Mouse (Mus musculus) hindbrain, embryonic 12.5 days (tissue): ENCODE data around the gene Camk1g. TPM values are rescaled to one million over a fixed set of nuclear protein-coding genes. Genes with fewer than 3 reads are reported as not detected.
A peak's percentile ranks its signal among the peaks of the same experiment; 100 is the strongest.

Source experiments
- ATAC-seq: fragments of 200-750 bp; cut with Nextera tagmentation; 2 replicates; pipeline ENCODE4 v1.8.0; 2017; ENCODE audit warnings: moderate TSS enrichment; ENCODE audit not compliant: low FRiP score
- H3K27ac ChIP-seq: fragments of 300-500 bp; sonication (generic); 2 replicates; pipeline ENCODE4 v1.5.1; 2016; ENCODE audit warnings: mild to moderate bottlenecking
- H3K27me3 ChIP-seq: fragments of 300-500 bp; sonication (generic); 2 replicates; pipeline ENCODE4 v1.6.1; 2016; ENCODE audit warnings: mild to moderate bottlenecking
- H3K36me3 ChIP-seq: fragments of 300-500 bp; sonication (generic); 2 replicates; pipeline ENCODE4 v1.6.1; 2016; ENCODE audit warnings: mild to moderate bottlenecking
- H3K4me1 ChIP-seq: fragments of 300-500 bp; sonication (generic); 2 replicates; pipeline ENCODE4 v1.6.1; 2016
- H3K4me2 ChIP-seq: fragments of 300-500 bp; sonication (generic); replicated peaks from 2 replicates; pipeline ENCODE4 v1.6.1; 2016; ENCODE audit warnings: mild to moderate bottlenecking
- H3K4me3 ChIP-seq: fragments of 300-500 bp; sonication (generic); 2 replicates; pipeline ENCODE4 v1.5.1; 2016; ENCODE audit warnings: mild to moderate bottlenecking
- H3K9ac ChIP-seq: fragments of 300-500 bp; sonication (generic); 2 replicates; pipeline ENCODE4 v1.6.1; 2016; ENCODE audit warnings: mild to moderate bottlenecking, moderate library complexity
- H3K9me3 ChIP-seq: fragments of 300-500 bp; sonication (generic); replicated peaks from 2 replicates; pipeline ENCODE4 v1.6.1; 2016; ENCODE audit warnings: mild to moderate bottlenecking
- whole genome bisulfite sequencing: fragments of 180-500 bp; shearing (Covaris S2); methylation state at CpG from one replicate; pipeline ENCODE4 v1.1.7; 2016; 5-methylcytosine and 5-hydroxymethylcytosine counted together
- polyA plus RNA-seq: library from polyadenylated mRNA; unstranded; fragments of >200 nt; fragmentation: Nextera tagmentation; extraction: Ambion mirVana; gene quantifications from 2 replicates; pipeline ENCODE4 v1.2.1, GENCODE M21; 2016

Camk1g gene
- polyA plus RNA-seq, 1 experiment from 2014 or later = 20.3 TPM

- no peak overlapping the region for H3K27ac ChIP-seq
- no peak overlapping the region for H3K4me2 ChIP-seq
- no peak for ATAC-seq
- H3K27me3 ChIP-seq = no peaks in the 10 kb centered on the region
- no peaks in the 10 kb centered on the region for H3K36me3 ChIP-seq
- H3K4me1 ChIP-seq = no peaks in the 10 kb centered on the region
- WGBS = 89% methylated on average over 3 of the region's 3 CpGs
- no peaks in the 10 kb centered on the region for H3K9me3 ChIP-seq
- H3K4me3 ChIP-seq = no peak overlapping the region
- no peak overlapping the region for H3K9ac ChIP-seq
These were observed 59.5 kb downstream of the Camk1g start for GRCm38 (mm10) chr1:193310519-193311085.

DNA sequence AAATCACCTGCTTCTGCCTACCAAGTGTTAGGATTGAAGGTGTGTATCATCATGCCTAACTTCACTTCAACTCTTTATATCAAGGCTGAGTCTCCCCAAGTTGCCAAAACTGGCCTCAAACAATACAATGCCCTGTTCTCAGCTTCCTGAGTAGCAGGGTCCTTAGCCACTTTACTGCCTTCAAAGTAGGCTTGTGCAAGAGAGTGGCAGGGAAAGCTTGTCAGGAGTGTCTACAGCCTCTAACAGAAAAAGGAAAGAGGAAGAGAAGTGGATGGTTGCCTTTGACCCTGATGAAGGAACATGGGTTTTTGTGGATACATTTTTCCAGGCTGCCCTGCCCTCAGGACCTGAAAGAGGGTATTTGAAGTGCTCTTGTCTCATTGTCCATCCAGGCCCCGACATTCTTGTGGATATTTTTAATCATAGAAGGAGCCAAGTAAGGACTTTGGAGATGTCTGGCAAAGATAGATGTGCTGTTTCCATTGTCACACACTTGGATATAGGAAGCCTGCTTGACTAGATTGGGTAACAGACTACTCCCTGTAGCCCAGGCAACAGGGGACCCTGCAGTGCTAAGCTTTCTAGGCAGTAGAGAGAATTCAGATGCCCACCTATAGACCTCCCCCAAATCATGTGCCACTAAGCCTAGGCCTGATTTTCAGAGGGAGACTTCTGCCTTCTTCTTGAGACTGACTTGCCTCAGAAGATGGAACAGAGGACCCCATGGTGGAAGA is 60.1 kb downstream of the Camk1g start:
- ATAC-seq = no peak
- Histone ChIP-seq H3K9ac (no peak overlapping the region), H3K36me3 (no peaks in the 10 kb centered on the region), H3K4me1 (0 out of 2 replicates have a peak, but pooled peaks cover 4% of the 10 kb centered on the region), H3K9me3 (no peaks in the 10 kb centered on the region), H3K4me2 (no peak overlapping the region), H3K27me3 (no peaks in the 10 kb centered on the region), H3K27ac (no peak overlapping the region), H3K4me3 (no peak overlapping the region)
- 80% methylated on average over 1 of the region's 1 CpGs for WGBS

DNA sequence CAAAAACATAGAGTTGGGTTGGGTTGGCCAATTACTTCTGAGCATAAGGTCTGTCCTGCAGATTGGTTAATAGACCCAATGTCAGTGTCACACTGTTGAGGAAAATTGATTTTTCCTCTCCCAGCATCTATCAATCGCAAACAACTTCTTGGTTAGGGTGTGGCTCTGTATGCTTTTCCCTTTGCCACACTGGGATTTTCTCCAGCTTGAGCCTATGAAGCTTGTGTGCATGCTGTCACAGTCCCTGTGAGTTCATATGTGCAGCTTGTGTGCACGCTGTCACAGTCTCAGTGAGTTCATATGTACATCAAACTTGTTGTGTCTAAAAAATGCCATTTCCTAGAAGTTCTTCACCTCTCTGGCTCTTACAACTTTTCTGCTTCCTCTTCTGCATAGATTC is 63.3 kb downstream of the Camk1g start:
- no peak for ATAC-seq
- no peaks in the 10 kb centered on the region for H3K36me3 ChIP-seq
- 0 out of 2 replicates have a peak, but pooled peaks cover 4% of the 10 kb centered on the region for H3K4me1 ChIP-seq
- no peak overlapping the region for H3K9ac ChIP-seq
- no peak overlapping the region for H3K4me3 ChIP-seq
- 90% methylated on average over 2 of the region's 2 CpGs for WGBS
- no peaks in the 10 kb centered on the region; the same call in 1 of the 2 replicates for H3K27me3 ChIP-seq
- H3K9me3 ChIP-seq = no peaks in the 10 kb centered on the region
- no peak overlapping the region for H3K27ac ChIP-seq
- no peak overlapping the region for H3K4me2 ChIP-seq

DNA sequence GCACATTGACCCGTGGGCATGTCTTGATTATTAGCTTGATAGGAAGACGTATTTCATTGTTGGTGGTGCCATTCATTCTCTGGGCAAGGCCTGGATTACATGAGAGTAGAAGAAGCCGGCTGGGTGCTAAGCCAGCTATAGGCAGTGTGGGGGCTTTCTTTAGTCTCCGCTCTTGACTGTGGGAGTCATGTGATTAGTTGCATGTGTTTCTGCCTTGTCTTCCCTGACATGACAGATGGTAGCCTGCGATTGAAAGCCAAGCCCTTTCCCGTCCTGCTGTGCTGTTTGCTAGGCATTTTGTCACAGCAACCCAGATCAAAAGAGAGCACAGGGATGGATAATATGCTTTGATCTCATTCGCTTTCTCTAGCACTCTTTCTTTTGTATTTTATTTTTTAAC is 64.7 kb downstream of the Camk1g start:
- WGBS = 14% methylated on average over 7 of the region's 7 CpGs
- Histone ChIP-seq H3K4me1 (0 out of 2 replicates have a peak, but pooled peaks cover 4% of the 10 kb centered on the region), H3K27ac (no peak overlapping the region), H3K36me3 (no peaks in the 10 kb centered on the region), H3K9ac (no peak overlapping the region), H3K27me3 (no peaks in the 10 kb centered on the region; the same call in 1 of the 2 replicates), H3K4me3 (no peak overlapping the region), H3K9me3 (no peaks in the 10 kb centered on the region), H3K4me2 (no peak overlapping the region)
- ATAC-seq = peak; percentile 83

DNA sequence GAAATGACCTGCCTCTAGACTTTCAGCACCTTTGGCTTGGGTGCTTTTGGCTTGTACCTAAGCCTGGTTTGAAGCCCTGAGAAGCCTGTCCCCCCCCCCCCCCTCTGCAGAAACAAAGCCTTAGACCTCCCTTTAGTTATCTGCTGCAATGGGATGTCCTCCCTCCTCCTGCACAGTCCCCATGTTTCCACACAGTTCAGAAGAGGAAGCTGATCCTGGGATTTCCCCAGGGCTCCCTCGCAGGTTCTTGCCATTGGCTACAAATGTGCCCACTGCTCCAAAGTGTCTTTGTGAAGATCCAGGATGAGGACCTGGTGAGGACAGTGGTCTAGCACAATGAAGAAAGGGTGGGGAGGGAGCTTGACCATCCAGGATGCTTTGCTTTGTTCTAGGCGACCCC is 67.0 kb downstream of the Camk1g start:
- Histone ChIP-seq H3K9me3 (no peaks in the 10 kb centered on the region), H3K9ac (no peak overlapping the region), H3K27ac (no peak overlapping the region), H3K36me3 (no peaks in the 10 kb centered on the region), H3K4me2 (no peak overlapping the region), H3K27me3 (no peaks in the 10 kb centered on the region; the same call in 1 of the 2 replicates), H3K4me1 (0 out of 2 replicates have a peak, but pooled peaks cover 4% of the 10 kb centered on the region), H3K4me3 (no peak overlapping the region)
- ATAC-seq = no peak
- WGBS = 76% methylated on average over 2 of the region's 2 CpGs

GRCm38 (mm10) chr1:193302093-193302405 is 68.0 kb downstream of the Camk1g start:
- Histone ChIP-seq H3K4me3 (no peak overlapping the region), H3K4me2 (no peak overlapping the region), H3K36me3 (no peaks in the 10 kb centered on the region), H3K4me1 (0 out of 2 replicates have a peak, but pooled peaks cover 4% of the 10 kb centered on the region), H3K27me3 (no peaks in the 10 kb centered on the region; the same call in 1 of the 2 replicates), H3K9ac (no peak overlapping the region), H3K9me3 (no peaks in the 10 kb centered on the region), H3K27ac (no peak overlapping the region)
- ATAC-seq = no peak
- WGBS = 66% methylated on average over 8 of the region's 8 CpGs

DNA sequence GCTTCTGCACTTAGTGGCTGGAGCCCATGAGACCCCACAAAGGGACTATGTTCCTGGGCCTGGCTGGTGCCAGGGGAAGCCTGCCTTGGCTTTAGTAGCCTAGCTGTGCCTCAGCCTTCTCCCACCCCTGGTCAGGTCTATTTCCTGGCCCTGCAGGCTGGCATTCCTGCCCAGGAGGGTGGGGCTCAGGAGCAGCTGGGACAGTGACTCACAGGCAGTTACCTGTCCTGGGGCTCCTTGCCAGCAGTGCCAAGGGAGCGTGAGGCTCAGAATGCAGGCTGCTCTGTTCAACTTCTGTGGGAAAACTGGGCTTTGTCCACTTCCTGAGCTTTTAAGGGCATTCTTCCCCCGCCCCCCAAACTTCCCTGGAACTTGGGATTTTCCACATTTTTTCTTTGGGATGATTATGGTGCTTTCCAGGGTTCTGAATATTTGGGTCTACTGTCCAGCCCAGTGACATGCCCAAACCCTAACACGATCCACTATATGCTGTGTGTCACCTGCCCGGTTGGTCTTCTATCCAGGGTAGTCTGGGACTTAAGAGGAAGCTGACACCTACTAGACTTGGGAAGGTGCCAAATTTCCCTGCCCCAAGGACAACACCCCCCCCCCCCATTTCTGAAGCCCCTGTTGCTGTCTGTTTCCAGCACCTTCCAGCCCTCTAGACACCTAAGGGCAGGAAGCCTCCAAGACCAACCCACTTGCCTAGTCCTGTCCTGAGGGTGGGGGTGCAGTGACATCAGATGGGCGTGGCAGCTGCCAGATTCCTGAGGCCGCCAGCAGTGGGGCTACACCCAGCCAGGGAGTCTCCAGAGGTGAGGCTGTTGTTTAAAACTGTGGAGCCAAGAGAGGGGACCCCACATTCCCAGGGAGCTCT is 68.6 kb downstream of the Camk1g start:
- no peak overlapping the region for H3K27ac ChIP-seq
- 0 out of 2 replicates have a peak, but pooled peaks cover 4% of the 10 kb centered on the region for H3K4me1 ChIP-seq
- H3K4me3 ChIP-seq = no peak overlapping the region
- ATAC-seq = no peak
- WGBS = 76% methylated on average over 6 of the region's 6 CpGs
- no peaks in the 10 kb centered on the region; the same call in 1 of the 2 replicates for H3K27me3 ChIP-seq
- no peaks in the 10 kb centered on the region for H3K36me3 ChIP-seq
- H3K9ac ChIP-seq = no peak overlapping the region
- no peaks in the 10 kb centered on the region for H3K9me3 ChIP-seq
- H3K4me2 ChIP-seq = no peak overlapping the region

GRCm38 (mm10) chr1:193299995-193300394 is 70.1 kb downstream of the Camk1g start:
- WGBS = 73% methylated on average over 1 of the region's 1 CpGs
- H3K4me1 ChIP-seq = no peaks in the 10 kb centered on the region
- H3K4me2 ChIP-seq = no peak overlapping the region
- no peak overlapping the region for H3K27ac ChIP-seq
- ATAC-seq = no peak
- no peaks in the 10 kb centered on the region for H3K9me3 ChIP-seq
- H3K36me3 ChIP-seq = no peaks in the 10 kb centered on the region
- no peaks in the 10 kb centered on the region; the same call in 1 of the 2 replicates for H3K27me3 ChIP-seq
- H3K9ac ChIP-seq = no peak overlapping the region
- H3K4me3 ChIP-seq = no peak overlapping the region

DNA sequence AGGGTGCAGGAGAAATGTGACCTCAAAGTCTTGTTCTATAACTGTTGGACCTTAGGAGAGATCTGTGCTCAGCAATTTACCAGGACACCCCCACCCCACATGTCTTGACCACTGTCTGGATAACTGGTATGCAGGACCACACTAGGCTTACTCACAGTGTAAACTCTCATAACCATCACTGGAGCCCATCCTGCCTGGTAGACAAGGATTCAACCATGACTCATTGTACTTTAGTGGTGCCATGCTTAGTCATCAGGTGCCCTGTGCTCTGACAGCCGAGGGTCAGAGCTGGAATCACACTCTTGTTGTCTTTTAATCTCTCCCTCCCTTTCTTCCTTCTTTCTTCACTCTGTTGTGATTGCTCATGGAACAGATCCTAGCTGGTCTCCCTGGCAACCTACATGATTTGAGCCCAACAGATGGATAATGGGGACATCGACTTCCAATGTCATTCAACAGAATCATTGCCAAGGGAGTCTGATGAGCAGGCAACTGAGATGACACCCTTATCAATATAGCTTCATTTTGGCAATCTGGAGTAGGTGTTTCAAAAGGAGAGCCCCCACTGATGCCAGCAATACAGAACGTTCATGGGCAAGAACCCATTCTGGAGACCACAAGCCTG is 71.8 kb downstream of the Camk1g start:
- no peak for ATAC-seq
- no peaks in the 10 kb centered on the region for H3K36me3 ChIP-seq
- no peak overlapping the region for H3K4me3 ChIP-seq
- no peak overlapping the region for H3K27ac ChIP-seq
- H3K27me3 ChIP-seq = no peaks in the 10 kb centered on the region; the same call in 1 of the 2 replicates
- no peaks in the 10 kb centered on the region for H3K4me1 ChIP-seq
- 77% methylated on average over 3 of the region's 3 CpGs for WGBS
- H3K4me2 ChIP-seq = no peak overlapping the region
- H3K9ac ChIP-seq = no peak overlapping the region
- no peaks in the 10 kb centered on the region for H3K9me3 ChIP-seq

Other genes with a start within 250 kb of the Camk1g start
- 8.5 and 9.1 TPM in 2 replicates for gene Diexf, start 240.0 kb downstream of the Camk1g start, polyA plus RNA-seq
- 3.0 and 3.5 TPM in 2 replicates for gene Irf6, start 217.2 kb downstream of the Camk1g start, polyA plus RNA-seq
- 15.7 TPM in 2 replicates for gene A130010J15Rik, start 202.3 kb downstream of the Camk1g start, polyA plus RNA-seq
- gene Traf3ip3, start 168.6 kb downstream of the Camk1g start, polyA plus RNA-seq = 2.6 and 3.6 TPM in 2 replicates
- 0.36 and 0.52 TPM in 2 replicates for gene Lamb3, start 162.6 kb downstream of the Camk1g start, polyA plus RNA-seq
- 0.17 and 0.21 TPM in 2 replicates for gene Hsd11b1, start 106.2 kb downstream of the Camk1g start, polyA plus RNA-seq
- gene G0s2, start 97.1 kb downstream of the Camk1g start, polyA plus RNA-seq = 6.4 and 7.1 TPM in 2 replicates